Mouse (Mus musculus) heart, postnatal 36 days (tissue): ENCODE data around the gene Slpi. TPM values are rescaled to one million over a fixed set of nuclear protein-coding genes. Genes with fewer than 3 reads are reported as not detected.

Experiments used
- DNase-seq, 2 experiments: peaks; one replicate each; pipeline ENCODE4 v3.0.0; 2021 to 2022
- intact Hi-C: fragments of 180-260 bp; cut with DNase I; formaldehyde crosslinking; loops from one replicate; pipeline ENCODE4 v1.15.1; 2025
- total RNA-seq, 2 experiments: library from RNA; stranded (reverse); gene quantifications; 2 replicates each; pipeline ENCODE4 v1.2.3; 2021

Gene Slpi
- 10 to 100 TPM in 1 of 2 experiments, 1 to 10 TPM in 1; 8.0 to 11.0 TPM for total RNA-seq

GRCm38 (mm10) chr2:164389020-164389419, at the start of gene Slpi:
Gene Slpi, minus strand, starts transcription at chr2:164389095.
- DNase-seq = no peak
- intact Hi-C loops = loop anchor here (5.0 kb wide), 1 partner anchor 287 kb away; no protein-coding TSS in a partner anchor

- DNase-seq = no peak
- intact Hi-C loops = no loop called here
Measured at GRCm38 (mm10) chr2:164438257-164438656, 49.4 kb upstream of the Slpi start.

GRCm38 (mm10) chr2:164437710-164438109, 48.8 kb upstream of the Slpi start:
- intact Hi-C loops = no loop called here
- no peak for DNase-seq

- no peak for DNase-seq
Measured at GRCm38 (mm10) chr2:164436961-164437360, 48.1 kb upstream of the Slpi start.

GRCm38 (mm10) chr2:164436215-164436913, 47.5 kb upstream of the Slpi start:
- intact Hi-C loops = no loop called here
- DNase-seq = no peak

More at GRCm38 (mm10) chr2:164436961-164437360, 48.1 kb upstream of the Slpi start:
- intact Hi-C loops = no loop called here

- intact Hi-C loops = no loop called here
Measured at GRCm38 (mm10) chr2:164435216-164436090, 46.6 kb upstream of the Slpi start.

GRCm38 (mm10) chr2:164434681-164435080, 45.8 kb upstream of the Slpi start:
- no peak for DNase-seq
- intact Hi-C loops = no loop called here

More at GRCm38 (mm10) chr2:164435216-164436090, 46.6 kb upstream of the Slpi start:
- no peak for DNase-seq

GRCm38 (mm10) chr2:164433278-164433895, 44.5 kb upstream of the Slpi start:
- no peak for DNase-seq
- intact Hi-C loops = no loop called here

GRCm38 (mm10) chr2:164432541-164433191, 43.8 kb upstream of the Slpi start:
- DNase-seq = peak in 1 of 2 experiments; percentile 31
- intact Hi-C loops = no loop called here

GRCm38 (mm10) chr2:164431676-164432465, 43.0 kb upstream of the Slpi start:
- intact Hi-C loops = no loop called here
- DNase-seq = no peak

GRCm38 (mm10) chr2:164430697-164431096, 41.8 kb upstream of the Slpi start:
- intact Hi-C loops = no loop called here
- DNase-seq = no peak

- intact Hi-C loops = no loop called here
Measured at GRCm38 (mm10) chr2:164429881-164430615, 41.2 kb upstream of the Slpi start.

GRCm38 (mm10) chr2:164428451-164428850, 39.6 kb upstream of the Slpi start:
- intact Hi-C loops = no loop called here
- no peak for DNase-seq

More at GRCm38 (mm10) chr2:164429881-164430615, 41.2 kb upstream of the Slpi start:
- no peak for DNase-seq

GRCm38 (mm10) chr2:164426952-164427351, 38.1 kb upstream of the Slpi start:
- DNase-seq = no peak
- intact Hi-C loops = no loop called here

GRCm38 (mm10) chr2:164426121-164426520, 37.2 kb upstream of the Slpi start:
- no peak for DNase-seq
- intact Hi-C loops = no loop called here

GRCm38 (mm10) chr2:164425401-164425800, 36.5 kb upstream of the Slpi start:
- DNase-seq = no peak
- intact Hi-C loops = no loop called here

GRCm38 (mm10) chr2:164424406-164424805, 35.5 kb upstream of the Slpi start:
- no peak for DNase-seq
- intact Hi-C loops = no loop called here

- DNase-seq = no peak
Measured at GRCm38 (mm10) chr2:164423464-164423863, 34.6 kb upstream of the Slpi start.

More at GRCm38 (mm10) chr2:164423464-164423863, 34.6 kb upstream of the Slpi start:
- intact Hi-C loops = no loop called here
